Mouse (Mus musculus): ENCODE results near the gene Olfr584. TPM values are rescaled to one million over a fixed set of nuclear protein-coding genes. Genes with fewer than 3 reads are reported as not detected.

Olfr584 gene
- polyA plus RNA-seq (2012; rRNA removed): not detected in 2 replicates

- no peak for DNase-seq (ENCODE audit: low spot score)
Observed at GRCm38 (mm10) chr7:103081585-103081984, at the start of gene Olfr584. Gene Olfr584, plus strand, starts transcription at chr7:103081885.

- no peak for DNase-seq (ENCODE audit: low spot score)
Observed at GRCm38 (mm10) chr7:103037724-103038123, 44.0 kb upstream of the Olfr584 start, which contains the start of gene Olfr582. Gene Olfr582, plus strand, starts transcription at chr7:103038024.

- DNase-seq (ENCODE audit: low spot score): no peak
Observed at GRCm38 (mm10) chr7:103051000-103051399, 30.7 kb upstream of the Olfr584 start, which contains the start of gene Olfr583. Gene Olfr583, plus strand, starts transcription at chr7:103051300.

- DNase-seq (ENCODE audit: low spot score): no peak
Observed at GRCm38 (mm10) chr7:103097420-103097819, 15.7 kb downstream of the Olfr584 start, which contains the start of gene Olfr585. Gene Olfr585, plus strand, starts transcription at chr7:103097720.

GRCm38 (mm10) chr7:103119406-103119805 lies 37.7 kb downstream of the Olfr584 start:
- no peak for DNase-seq (ENCODE audit: low spot score)

- no peak for DNase-seq (ENCODE audit: low spot score)
Observed at GRCm38 (mm10) chr7:103125538-103125937, 43.9 kb downstream of the Olfr584 start, which contains the start of gene Olfr586. Gene Olfr586, minus strand, starts transcription at chr7:103125638.

Other genes with a start within 250 kb of the Olfr584 start
- gene Olfr566, start 223.1 kb upstream of the Olfr584 start, polyA plus RNA-seq (2012; rRNA removed): not detected in 2 replicates
- not detected in 2 replicates for gene Olfr568, start 204.8 kb upstream of the Olfr584 start, polyA plus RNA-seq (2012; rRNA removed)
- not detected in 2 replicates for gene Olfr569, start 191.0 kb upstream of the Olfr584 start, polyA plus RNA-seq (2012; rRNA removed)
- gene Olfr570, start 187.3 kb upstream of the Olfr584 start, polyA plus RNA-seq (2012; rRNA removed): not detected in 2 replicates
- gene Olfr571, start 164.3 kb upstream of the Olfr584 start, polyA plus RNA-seq (2012; rRNA removed): not detected in 2 replicates
- gene Olfr572, start 157.5 kb upstream of the Olfr584 start, polyA plus RNA-seq (2012; rRNA removed): not detected in 2 replicates
- gene Olfr573-ps1, start 139.3 kb upstream of the Olfr584 start, polyA plus RNA-seq (2012; rRNA removed): not detected in 2 replicates
- not detected in 2 replicates for gene Olfr574, start 133.4 kb upstream of the Olfr584 start, polyA plus RNA-seq (2012; rRNA removed)
- not detected in 2 replicates for gene Olfr575, start 123.1 kb upstream of the Olfr584 start, polyA plus RNA-seq (2012; rRNA removed)
- not detected in 2 replicates for gene Olfr576, start 119.2 kb upstream of the Olfr584 start, polyA plus RNA-seq (2012; rRNA removed)
- gene Olfr577, start 105.9 kb upstream of the Olfr584 start, polyA plus RNA-seq (2012; rRNA removed): not detected in 2 replicates
- gene Olfr578, start 92.6 kb upstream of the Olfr584 start, polyA plus RNA-seq (2012; rRNA removed): not detected in 2 replicates
- gene Olfr582, start 43.9 kb upstream of the Olfr584 start, polyA plus RNA-seq (2012; rRNA removed): not detected in 2 replicates
- gene Olfr583, start 30.6 kb upstream of the Olfr584 start, polyA plus RNA-seq (2012; rRNA removed): not detected in 2 replicates
- gene Olfr585, start 15.8 kb downstream of the Olfr584 start, polyA plus RNA-seq (2012; rRNA removed): not detected in 2 replicates
- not detected in 2 replicates for gene Olfr586, start 43.8 kb downstream of the Olfr584 start, polyA plus RNA-seq (2012; rRNA removed)
- gene Olfr588-ps1, start 59.0 kb downstream of the Olfr584 start, polyA plus RNA-seq (2012; rRNA removed): not detected in 2 replicates
- not detected in 2 replicates for gene Olfr589, start 74.5 kb downstream of the Olfr584 start, polyA plus RNA-seq (2012; rRNA removed)
- not detected in 2 replicates for gene Olfr591, start 96.5 kb downstream of the Olfr584 start, polyA plus RNA-seq (2012; rRNA removed)
- not detected in 2 replicates for gene Olfr592, start 102.9 kb downstream of the Olfr584 start, polyA plus RNA-seq (2012; rRNA removed)
- gene Olfr593, start 130.0 kb downstream of the Olfr584 start, polyA plus RNA-seq (2012; rRNA removed): not detected in 2 replicates
- not detected in 2 replicates for gene Olfr594, start 135.1 kb downstream of the Olfr584 start, polyA plus RNA-seq (2012; rRNA removed)
- gene Usp17ld, start 170.6 kb downstream of the Olfr584 start, polyA plus RNA-seq (2012; rRNA removed): not detected in 2 replicates
- gene Olfr596, start 223.8 kb downstream of the Olfr584 start, polyA plus RNA-seq (2012; rRNA removed): not detected in 2 replicates
- not detected in 2 replicates for gene Olfr597, start 234.4 kb downstream of the Olfr584 start, polyA plus RNA-seq (2012; rRNA removed)
- not detected in 2 replicates for gene Olfr598, start 241.7 kb downstream of the Olfr584 start, polyA plus RNA-seq (2012; rRNA removed)

All from urinary bladder, adult 2 months (tissue).